Mouse (Mus musculus) cerebellum, adult 11-12 months (tissue): ENCODE data around the gene Usp10.

Experiments
- DNase-seq: peaks from one replicate; pipeline ENCODE4 v3.0.0; 2022

The Usp10 gene

GRCm38 (mm10) chr8:119964859-119965258 is 54.7 kb downstream of the Usp10 start:
- DNase-seq, result no peak

- DNase-seq, result no peak
Measured at GRCm38 (mm10) chr8:119967435-119967834, 57.3 kb downstream of the Usp10 start.

- no peak for DNase-seq
Measured at GRCm38 (mm10) chr8:119970169-119970568, 60.0 kb downstream of the Usp10 start.

GRCm38 (mm10) chr8:119972558-119972957 is 62.4 kb downstream of the Usp10 start:
- no peak for DNase-seq

- peak; percentile 31 for DNase-seq
Measured at GRCm38 (mm10) chr8:119978770-119979381, 68.7 kb downstream of the Usp10 start.

- no peak for DNase-seq
Measured at GRCm38 (mm10) chr8:119981253-119981652, 71.1 kb downstream of the Usp10 start.

GRCm38 (mm10) chr8:119984085-119984484 is 73.9 kb downstream of the Usp10 start:
- no peak for DNase-seq

GRCm38 (mm10) chr8:119986174-119986573 is 76.0 kb downstream of the Usp10 start:
- no peak for DNase-seq

GRCm38 (mm10) chr8:119988087-119988486 is 77.9 kb downstream of the Usp10 start:
- DNase-seq, result no peak

GRCm38 (mm10) chr8:119992249-119992648 is 82.1 kb downstream of the Usp10 start, which contains the start of gene Crispld2:
Gene Crispld2 (plus strand): TSS chr8:119992438.
- peak; percentile 25 for DNase-seq

GRCm38 (mm10) chr8:119994114-119994513 is 84.0 kb downstream of the Usp10 start:
- no peak for DNase-seq

- no peak for DNase-seq
Measured at GRCm38 (mm10) chr8:119994556-119994955, 84.4 kb downstream of the Usp10 start.

GRCm38 (mm10) chr8:119997266-119997665 is 87.1 kb downstream of the Usp10 start:
- DNase-seq, result no peak

- no peak for DNase-seq
Measured at GRCm38 (mm10) chr8:120000461-120000860, 90.3 kb downstream of the Usp10 start.

GRCm38 (mm10) chr8:120001712-120002111 is 91.6 kb downstream of the Usp10 start:
- no peak for DNase-seq

- DNase-seq, result no peak
Measured at GRCm38 (mm10) chr8:120002348-120002747, 92.2 kb downstream of the Usp10 start.

GRCm38 (mm10) chr8:120004154-120004702 is 94.1 kb downstream of the Usp10 start:
- DNase-seq, result no peak

- no peak for DNase-seq
Measured at GRCm38 (mm10) chr8:120004705-120005381, 94.7 kb downstream of the Usp10 start.

- no peak for DNase-seq
Measured at GRCm38 (mm10) chr8:120006645-120007160, 96.5 kb downstream of the Usp10 start.
